Mouse (Mus musculus): ENCODE measurements around the gene Adamtsl1.

- TF ChIP-seq CTCF (IDR thresholded peaks at IDR 0.05; ENCODE audit: borderline replicate concordance, extremely low read depth, insufficient read depth, insufficient read length) (no peak), POLR2A (IDR thresholded peaks at IDR 0.05; ENCODE audit: borderline replicate concordance, extremely low read depth, insufficient read depth, insufficient read length, poor library complexity, severe bottlenecking) (no peak)
These were observed 155.3 kb downstream of the Adamtsl1 start for GRCm38 (mm10) chr4:85669271-85669670.

All from brain, embryonic 14.5 days (tissue).